Mouse (Mus musculus): ENCODE results near the gene Nfia.

GRCm38 (mm10) chr4:97939492-97939891 is 167.0 kb downstream of the Nfia start:
- TF ChIP-seq CTCF (IDR thresholded peaks at IDR 0.05; ENCODE audit: low read depth, low read length), result no peak
- TF ChIP-seq EP300 (IDR thresholded peaks at IDR 0.05; ENCODE audit: insufficient read depth, low read depth, low read length), result no peak
